Mouse (Mus musculus) myocyte (in vitro differentiated cells): ENCODE results near the gene Sez6l. TPM values are rescaled to one million over a fixed set of nuclear protein-coding genes. Genes with fewer than 3 reads are reported as not detected.

Source experiments
- H3K27me3 ChIP-seq: one replicate; pipeline ENCODE4 v1.6.1; 2011; ENCODE audit not compliant: control insufficient read depth, insufficient read depth, insufficient read length
- H3K36me3 ChIP-seq: one replicate; pipeline ENCODE4 v1.6.1; 2011; ENCODE audit not compliant: control insufficient read depth, insufficient read depth
- H3K4me2 ChIP-seq: one replicate; pipeline ENCODE4 v1.6.1; 2011; ENCODE audit warnings: low read depth, control low read depth
- H3K4me3 ChIP-seq: one replicate; pipeline ENCODE4 v1.5.1; 2011; ENCODE audit warnings: mild to moderate bottlenecking, control low read depth, moderate library complexity
- H3K79me2 ChIP-seq: one replicate; pipeline ENCODE4 v1.6.1; 2011; ENCODE audit not compliant: control insufficient read depth, insufficient read depth
- H3ac ChIP-seq: one replicate; pipeline ENCODE4 v1.6.1; 2011; ENCODE audit not compliant: control insufficient read depth, insufficient read length
- CEBPB ChIP-seq: IDR thresholded peaks from 2 replicates; pipeline ENCODE4 v1.6.1; 2011; ENCODE audit warnings: mild to moderate bottlenecking, moderate library complexity; ENCODE audit not compliant: poor library complexity, insufficient read depth, severe bottlenecking
- E2F4 ChIP-seq: IDR thresholded peaks from one replicate; pipeline ENCODE4 v1.6.1; 2011; ENCODE audit warnings: mild to moderate bottlenecking, control low read depth, moderate library complexity; ENCODE audit not compliant: insufficient read depth
- MAX ChIP-seq: IDR thresholded peaks from one replicate; pipeline ENCODE4 v1.6.1; 2011; ENCODE audit warnings: low read depth, mild to moderate bottlenecking, control low read depth
- MYOD1 ChIP-seq, 3 experiments: IDR thresholded peaks; one replicate each; pipeline ENCODE4 v1.6.1; 2011; ENCODE audit warnings: control low read depth in 2 of 3, low read depth in 2 of 3, mild to moderate bottlenecking in 2 of 3, moderate library complexity in 1 of 3; ENCODE audit not compliant: insufficient read length in 2 of 3, control insufficient read depth in 1 of 3
- MYOG ChIP-seq, 3 experiments: IDR thresholded peaks; one replicate each; pipeline ENCODE4 v1.6.1; 2011; ENCODE audit warnings: control low read depth in 2 of 3, low read depth in 2 of 3, mild to moderate bottlenecking in 2 of 3; ENCODE audit not compliant: insufficient read length in 2 of 3, control insufficient read depth in 1 of 3, insufficient read depth in 1 of 3
- POLR2A ChIP-seq: IDR thresholded peaks from one replicate; pipeline ENCODE4 v1.6.1; 2011; ENCODE audit warnings: low read depth, mild to moderate bottlenecking, control low read depth, moderate library complexity; ENCODE audit not compliant: insufficient read length
- POLR2AphosphoS2 ChIP-seq: IDR thresholded peaks from one replicate; pipeline ENCODE4 v1.6.1; 2011; ENCODE audit warnings: low read depth, control low read depth; ENCODE audit not compliant: insufficient read length
- REST ChIP-seq: IDR thresholded peaks from one replicate; pipeline ENCODE4 v1.6.1; 2011; ENCODE audit warnings: mild to moderate bottlenecking, control low read depth, moderate library complexity; ENCODE audit not compliant: insufficient read depth, insufficient read length
- SRF ChIP-seq: IDR thresholded peaks from one replicate; pipeline ENCODE4 v1.6.1; 2011; ENCODE audit warnings: low read depth; ENCODE audit not compliant: control insufficient read depth, insufficient read length
- TCF12 ChIP-seq: IDR thresholded peaks from one replicate; pipeline ENCODE4 v1.6.1; 2011; ENCODE audit warnings: mild to moderate bottlenecking, control low read depth; ENCODE audit not compliant: poor library complexity, insufficient read depth, severe bottlenecking
- TCF3 ChIP-seq: IDR thresholded peaks from one replicate; pipeline ENCODE4 v1.6.1; 2011; ENCODE audit warnings: low read depth, control low read depth; ENCODE audit not compliant: insufficient read length
- USF1 ChIP-seq: IDR thresholded peaks from one replicate; pipeline ENCODE4 v1.6.1; 2011; ENCODE audit warnings: low read depth, mild to moderate bottlenecking, control low read depth, moderate library complexity
- polyA plus RNA-seq: library from polyadenylated mRNA; unstranded; fragments of >200 nt; fragmentation: generic; extraction: Trizol; gene quantifications from one replicate; pipeline ENCODE4 v1.2.1, GENCODE M21; 2012; ENCODE audit warnings: missing spikeins

Gene Sez6l
- polyA plus RNA-seq, 1 experiment, result not detected

DNA sequence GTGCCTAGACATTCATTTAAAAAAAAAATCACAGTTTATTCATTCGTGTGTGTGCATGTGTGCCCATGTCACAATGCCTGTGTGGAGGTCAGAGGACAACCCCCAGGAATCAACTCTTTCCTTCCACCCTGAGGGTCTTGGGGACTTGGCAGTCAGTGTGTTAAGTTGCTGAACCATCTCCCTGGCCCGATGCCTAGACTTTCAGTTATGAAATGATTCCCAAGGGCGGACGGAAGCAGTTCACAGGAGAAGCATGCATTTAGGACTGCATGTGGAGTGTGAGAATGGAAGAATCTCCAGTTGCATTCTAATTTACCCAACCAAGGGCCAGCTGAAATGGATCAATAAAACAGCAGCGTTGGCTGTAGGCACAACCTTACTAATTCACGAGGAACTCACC lies 110.7 kb downstream of the Sez6l start:
- H3ac ChIP-seq, result no peak overlapping the region
- no peak overlapping the region for H3K4me2 ChIP-seq
- H3K36me3 ChIP-seq, result no peaks in the 10 kb centered on the region
- no peak overlapping the region for H3K4me3 ChIP-seq
- no peaks in the 10 kb centered on the region for H3K79me2 ChIP-seq
- no peak for TF ChIP-seq POLR2AphosphoS2
- no peak for TF ChIP-seq MYOG (IDR thresholded peaks at IDR 0.05; ENCODE audit: control insufficient read depth in 1 of 3, insufficient read depth in 1 of 3, insufficient read length in 2 of 3, low read depth in 2 of 3)
- no peak for TF ChIP-seq TCF3
- peaks cover 37% of the 10 kb centered on the region for H3K27me3 ChIP-seq

- no peak overlapping the region for H3K4me3 ChIP-seq
- no peak overlapping the region for H3K4me2 ChIP-seq
- no peaks in the 10 kb centered on the region for H3K79me2 ChIP-seq
- no peak overlapping the region for H3ac ChIP-seq
- no peaks in the 10 kb centered on the region for H3K36me3 ChIP-seq
- TF ChIP-seq POLR2A, result no peak
- TF ChIP-seq USF1, result no peak
- no peak for TF ChIP-seq MAX
- no peak for TF ChIP-seq POLR2AphosphoS2
- TF ChIP-seq MYOD1 (IDR thresholded peaks at IDR 0.05; ENCODE audit: control insufficient read depth in 1 of 3, insufficient read length in 2 of 3, low read depth in 2 of 3), result no peak
- TF ChIP-seq REST, result no peak
- no peak for TF ChIP-seq MYOG (IDR thresholded peaks at IDR 0.05; ENCODE audit: control insufficient read depth in 1 of 3, insufficient read depth in 1 of 3, insufficient read length in 2 of 3, low read depth in 2 of 3)
- no peak for TF ChIP-seq SRF
- TF ChIP-seq CEBPB, result no peak
- TF ChIP-seq E2F4, result no peak
- H3K27me3 ChIP-seq, result peaks cover 70% of the 10 kb centered on the region
Observed at GRCm38 (mm10) chr5:112459903-112460302, 117.1 kb downstream of the Sez6l start.

DNA sequence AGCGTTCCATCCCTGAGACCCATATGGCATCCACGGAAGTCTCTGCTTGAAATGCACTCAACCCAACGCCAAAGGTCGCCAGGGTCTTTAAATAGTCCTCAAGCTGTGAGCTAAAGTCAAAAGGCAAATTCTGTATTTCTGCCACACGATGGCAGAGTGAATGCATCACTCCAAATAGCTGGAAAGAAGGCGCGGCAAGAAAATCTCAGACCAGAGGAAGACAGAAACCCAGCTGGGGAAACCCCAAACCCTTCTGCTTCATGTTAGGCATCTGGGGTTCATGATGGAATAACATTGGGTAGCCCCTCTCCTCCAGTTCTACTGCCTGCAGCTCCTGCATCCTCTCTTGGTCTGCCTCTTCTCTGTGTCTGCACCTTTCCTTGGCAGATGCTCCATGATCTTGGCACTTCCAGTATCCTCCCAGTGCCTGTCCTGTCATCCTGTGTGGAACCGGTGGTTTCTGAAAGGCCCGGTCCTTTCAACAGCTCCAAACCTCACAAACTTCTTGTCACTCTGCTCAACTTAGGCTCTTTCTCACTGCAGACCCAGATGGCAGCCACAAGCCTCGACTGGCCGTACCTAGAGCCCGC lies 121.9 kb downstream of the Sez6l start:
- TF ChIP-seq E2F4, result no peak
- TF ChIP-seq TCF3, result no peak
- TF ChIP-seq POLR2A, result no peak
- TF ChIP-seq CEBPB, result no peak
- no peak for TF ChIP-seq MYOG (IDR thresholded peaks at IDR 0.05; ENCODE audit: control insufficient read depth in 1 of 3, insufficient read depth in 1 of 3, insufficient read length in 2 of 3, low read depth in 2 of 3)
- TF ChIP-seq TCF12, result no peak
- no peak for TF ChIP-seq USF1
- no peak for TF ChIP-seq REST
- no peak for TF ChIP-seq SRF
- no peak for TF ChIP-seq MAX
- TF ChIP-seq POLR2AphosphoS2, result no peak
- no peak for TF ChIP-seq MYOD1 (IDR thresholded peaks at IDR 0.05; ENCODE audit: control insufficient read depth in 1 of 3, insufficient read length in 2 of 3, low read depth in 2 of 3)
- no peak overlapping the region for H3K4me2 ChIP-seq
- H3K36me3 ChIP-seq, result no peaks in the 10 kb centered on the region
- peaks cover 47% of the 10 kb centered on the region for H3K27me3 ChIP-seq
- no peak overlapping the region for H3K4me3 ChIP-seq
- no peaks in the 10 kb centered on the region for H3K79me2 ChIP-seq
- no peak overlapping the region for H3ac ChIP-seq

DNA sequence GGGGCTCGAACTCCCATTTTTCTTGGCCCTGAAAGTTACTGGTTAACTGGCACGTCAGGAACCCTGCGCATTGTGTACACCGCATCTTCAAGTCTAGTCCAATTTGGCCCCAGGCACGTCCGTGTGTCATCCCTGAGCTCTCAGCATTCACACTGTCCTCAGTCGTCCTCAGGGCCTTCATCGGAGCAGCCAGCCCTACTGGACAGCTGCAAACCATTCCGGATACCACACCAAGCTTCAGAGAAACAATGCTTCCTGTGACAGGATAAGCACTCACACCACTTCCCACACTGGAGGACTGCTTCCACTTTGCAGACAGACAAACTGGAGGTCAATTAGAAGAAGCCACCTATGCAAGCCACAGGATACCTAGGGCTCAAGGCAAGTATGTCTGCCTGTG lies 123.9 kb downstream of the Sez6l start:
- Histone ChIP-seq H3ac (no peak overlapping the region), H3K27me3 (peaks cover 47% of the 10 kb centered on the region), H3K4me2 (no peak overlapping the region), H3K4me3 (no peak overlapping the region), H3K79me2 (no peaks in the 10 kb centered on the region), H3K36me3 (no peaks in the 10 kb centered on the region)
- TF ChIP-seq E2F4 (no peak), POLR2AphosphoS2 (no peak), MYOG (IDR thresholded peaks at IDR 0.05; ENCODE audit: control insufficient read depth in 1 of 3, insufficient read depth in 1 of 3, insufficient read length in 2 of 3, low read depth in 2 of 3) (no peak), USF1 (no peak), POLR2A (no peak), REST (no peak), CEBPB (no peak)

GRCm38 (mm10) chr5:112448747-112449440 lies 128.1 kb downstream of the Sez6l start, which contains the start of gene Gm6588:
Gene Gm6588 (plus strand): TSS chr5:112449426.
- Histone ChIP-seq H3K36me3 (no peaks in the 10 kb centered on the region), H3ac (no peak within 1 kb of the TSS), H3K4me2 (no peak within 1 kb of the TSS), H3K4me3 (no peak within 1 kb of the TSS), H3K79me2 (no peaks in the 10 kb centered on the region), H3K27me3 (peaks cover 30% of the 10 kb centered on the region)
- no peak for TF ChIP-seq CEBPB
- no peak for TF ChIP-seq TCF3
- no peak for TF ChIP-seq SRF
- no peak for TF ChIP-seq MYOD1 (IDR thresholded peaks at IDR 0.05; ENCODE audit: control insufficient read depth in 1 of 3, insufficient read length in 2 of 3, low read depth in 2 of 3)
- no peak for TF ChIP-seq E2F4
- no peak for TF ChIP-seq MYOG (IDR thresholded peaks at IDR 0.05; ENCODE audit: control insufficient read depth in 1 of 3, insufficient read depth in 1 of 3, insufficient read length in 2 of 3, low read depth in 2 of 3)
- TF ChIP-seq POLR2A, result no peak
- no peak for TF ChIP-seq REST
- TF ChIP-seq TCF12, result no peak
